Mouse (Mus musculus): ENCODE measurements around the gene Ccdc9b. TPM values are rescaled to one million over a fixed set of nuclear protein-coding genes. Genes with fewer than 3 reads are reported as not detected.

Ccdc9b gene
- polyA plus RNA-seq, 1 experiment = 5.5 TPM

DNA sequence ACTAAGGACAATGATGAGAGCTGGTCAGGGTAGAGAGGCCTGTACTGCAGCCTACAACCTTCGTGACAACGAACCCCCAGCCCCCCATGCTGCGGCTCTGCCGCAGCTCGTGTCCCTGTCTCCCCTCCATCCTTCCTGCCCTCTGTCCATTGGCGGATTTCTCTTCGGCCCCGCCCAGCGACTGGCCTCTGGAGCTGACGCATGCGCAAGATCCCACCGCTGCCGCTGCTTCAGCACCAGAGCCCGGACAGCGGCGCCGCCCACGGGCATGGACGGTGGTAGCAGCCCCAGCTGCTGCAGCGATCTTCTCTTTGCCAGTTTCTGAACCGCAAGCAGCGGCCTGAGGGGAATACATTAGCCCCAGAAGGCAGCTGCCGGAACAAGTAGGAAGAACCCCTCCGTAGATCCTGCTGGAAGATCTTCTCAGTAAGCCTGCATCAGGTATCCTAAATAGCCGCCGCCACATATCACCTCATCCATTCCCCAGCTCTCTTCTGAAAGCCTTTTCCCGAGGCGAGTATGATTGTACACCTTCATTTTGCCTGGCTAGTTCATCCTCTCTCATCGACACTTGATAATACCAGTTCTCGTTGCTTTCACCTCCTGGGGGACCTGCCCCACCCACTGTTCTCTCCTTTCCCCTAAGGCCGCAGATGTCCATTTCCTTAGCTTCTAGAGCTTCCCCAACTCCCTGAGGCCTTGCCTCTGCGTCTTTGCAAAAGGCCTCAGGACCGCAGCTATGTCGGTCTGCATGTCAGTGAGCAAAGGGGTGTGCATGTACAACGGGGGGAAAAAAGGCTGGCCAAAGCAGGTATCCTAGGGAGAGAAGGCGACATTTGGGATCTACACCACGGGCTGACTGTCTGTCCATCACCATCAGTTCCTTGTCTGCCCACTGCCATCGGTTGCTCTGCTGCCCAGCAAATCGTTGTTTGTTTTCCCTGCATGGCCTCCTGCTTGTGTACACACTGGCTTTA lies 17.3 kb upstream of the Ccdc9b start, which contains the start of gene Disp2:
Gene Disp2, plus strand, starts transcription at position 216 of the 977 bp plus-strand sequence.
- no peak for DNase-seq (ENCODE audit: low read depth, low spot score)
- 12% methylated on average over 39 of the region's 39 CpGs for WGBS

DNA sequence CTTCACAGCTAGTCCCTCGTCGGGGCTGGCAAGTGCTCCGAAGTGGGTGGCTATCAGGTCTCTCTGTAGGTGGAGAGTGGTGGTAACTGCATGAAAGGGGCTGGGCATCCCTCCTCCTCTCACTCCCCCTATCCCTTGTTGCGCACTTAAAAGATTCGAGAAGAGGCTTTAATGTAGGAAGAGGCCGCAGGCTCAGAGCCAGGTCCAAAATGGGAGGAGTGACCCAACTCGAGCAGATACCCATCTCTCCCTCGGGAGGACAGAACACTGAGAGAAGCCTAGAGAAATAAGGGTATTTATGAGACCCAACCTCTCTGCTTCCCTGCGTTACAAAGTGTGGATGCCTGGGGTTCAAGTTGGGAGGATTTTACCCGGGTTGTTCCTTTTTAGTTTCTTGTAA lies 16.6 kb upstream of the Ccdc9b start:
- DNase-seq (ENCODE audit: low read depth, low spot score) = no peak
- WGBS = 9% methylated on average over 10 of the region's 10 CpGs

DNA sequence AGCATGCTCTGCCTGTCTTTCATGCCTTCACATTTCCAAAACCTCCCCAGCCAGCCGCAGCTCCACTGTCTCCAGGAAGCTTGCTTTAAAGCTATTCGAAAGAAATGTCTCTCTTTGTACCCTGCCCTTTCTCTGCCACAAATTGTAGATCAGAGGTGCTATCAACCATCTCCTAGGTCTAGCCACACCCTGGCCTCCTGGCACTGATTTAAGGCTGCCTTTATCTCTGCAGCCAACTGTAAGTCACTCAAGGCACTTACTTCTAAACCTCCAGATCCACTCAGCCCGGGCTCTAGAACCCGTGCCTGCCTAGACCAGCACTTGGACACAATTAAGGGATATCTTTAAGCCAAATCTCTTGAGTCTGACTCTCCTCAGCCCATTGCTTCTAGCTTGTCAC lies 16.0 kb upstream of the Ccdc9b start:
- whole genome bisulfite sequencing = 38% methylated on average over 4 of the region's 4 CpGs
- DNase-seq (ENCODE audit: low read depth, low spot score) = no peak

DNA sequence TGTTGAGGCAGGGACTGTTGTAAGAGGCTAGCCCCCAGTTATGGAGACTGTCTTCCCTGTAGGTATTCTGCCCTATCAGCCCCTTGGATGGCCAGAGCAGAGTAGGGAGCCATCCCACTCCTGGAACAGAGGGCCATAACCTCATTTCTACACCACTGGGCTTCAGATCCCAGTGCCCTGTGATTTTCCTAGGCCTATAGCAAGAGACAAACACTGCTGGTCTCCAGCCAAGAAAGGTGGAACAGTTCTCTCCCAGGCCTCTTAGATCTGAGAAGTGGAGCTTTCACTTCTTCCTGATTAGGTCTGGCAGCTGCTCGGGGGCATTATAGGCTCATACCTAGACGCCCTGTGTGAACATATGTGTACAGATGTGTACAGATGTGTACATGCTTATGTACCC lies 13.8 kb upstream of the Ccdc9b start:
- DNase-seq (ENCODE audit: low read depth, low spot score) = no peak
- 16% methylated on average over 2 of the region's 2 CpGs for WGBS

DNA sequence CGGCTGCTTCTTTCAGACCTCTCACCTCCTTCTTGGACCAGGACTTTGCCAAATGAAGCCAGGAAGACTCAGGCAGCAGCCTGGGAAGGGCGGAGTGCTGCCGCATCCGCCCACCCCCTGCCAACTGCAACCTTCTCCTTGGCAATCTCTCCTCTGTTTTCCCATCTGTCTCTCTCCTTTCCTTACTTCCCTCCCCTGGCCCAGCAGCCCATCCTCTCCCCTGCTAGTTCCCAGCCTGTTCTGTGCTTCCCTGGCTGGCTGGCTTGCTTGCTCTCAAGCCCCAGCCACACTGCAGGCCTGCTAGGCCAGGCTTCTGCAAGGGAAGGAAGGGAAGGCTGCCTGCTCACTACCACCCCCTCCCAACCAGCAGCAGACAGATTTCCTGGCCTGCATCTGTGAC lies 13.4 kb upstream of the Ccdc9b start:
- 32% methylated on average over 4 of the region's 4 CpGs for WGBS
- DNase-seq (ENCODE audit: low read depth, low spot score) = no peak

DNA sequence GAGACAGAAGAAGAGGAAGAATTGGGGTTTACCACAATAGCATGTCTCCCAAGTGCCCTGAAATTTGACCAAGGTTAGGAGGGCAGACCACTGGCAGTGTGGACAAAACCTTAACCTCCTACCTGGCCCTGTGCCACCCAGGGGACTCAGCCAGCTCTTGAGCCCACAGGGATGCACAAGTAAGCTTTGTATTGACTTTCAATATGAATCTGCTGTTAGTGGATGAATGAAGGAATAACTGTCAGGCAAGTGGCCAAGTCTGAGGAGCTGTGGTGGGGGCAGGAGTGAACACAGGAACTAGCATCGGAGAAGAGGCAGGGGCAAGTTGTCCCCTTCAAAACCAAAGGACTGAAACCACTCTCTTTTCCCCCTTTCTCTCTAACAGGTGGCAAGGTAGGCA lies 12.9 kb upstream of the Ccdc9b start:
- DNase-seq (ENCODE audit: low read depth, low spot score) = no peak

DNA sequence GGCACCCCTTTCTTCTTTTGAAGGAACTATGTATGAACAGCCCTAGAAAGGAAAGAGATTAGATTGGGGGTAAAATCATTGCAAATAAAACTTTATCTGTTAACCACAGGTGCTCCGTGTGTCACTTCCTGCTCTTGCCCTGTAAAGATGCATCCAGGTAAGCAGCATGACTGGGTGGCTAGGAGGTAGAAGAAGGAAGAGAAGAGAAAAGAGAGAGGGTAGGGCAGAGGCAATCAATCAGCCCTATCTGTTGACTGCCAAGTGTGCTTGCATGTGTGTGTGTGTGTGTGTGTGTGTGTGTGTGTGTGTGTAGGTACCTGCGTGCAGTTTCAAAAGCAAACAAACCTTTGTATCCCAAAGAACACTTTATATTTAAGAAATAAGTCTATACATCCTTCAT lies 12.1 kb upstream of the Ccdc9b start:
- DNase-seq (ENCODE audit: low read depth, low spot score) = no peak
- 23% methylated on average over 2 of the region's 2 CpGs for WGBS

More for the DNA sequence above, 12.9 kb upstream of the Ccdc9b start:
- WGBS = 6% methylated on average over 1 of the region's 1 CpGs

DNA sequence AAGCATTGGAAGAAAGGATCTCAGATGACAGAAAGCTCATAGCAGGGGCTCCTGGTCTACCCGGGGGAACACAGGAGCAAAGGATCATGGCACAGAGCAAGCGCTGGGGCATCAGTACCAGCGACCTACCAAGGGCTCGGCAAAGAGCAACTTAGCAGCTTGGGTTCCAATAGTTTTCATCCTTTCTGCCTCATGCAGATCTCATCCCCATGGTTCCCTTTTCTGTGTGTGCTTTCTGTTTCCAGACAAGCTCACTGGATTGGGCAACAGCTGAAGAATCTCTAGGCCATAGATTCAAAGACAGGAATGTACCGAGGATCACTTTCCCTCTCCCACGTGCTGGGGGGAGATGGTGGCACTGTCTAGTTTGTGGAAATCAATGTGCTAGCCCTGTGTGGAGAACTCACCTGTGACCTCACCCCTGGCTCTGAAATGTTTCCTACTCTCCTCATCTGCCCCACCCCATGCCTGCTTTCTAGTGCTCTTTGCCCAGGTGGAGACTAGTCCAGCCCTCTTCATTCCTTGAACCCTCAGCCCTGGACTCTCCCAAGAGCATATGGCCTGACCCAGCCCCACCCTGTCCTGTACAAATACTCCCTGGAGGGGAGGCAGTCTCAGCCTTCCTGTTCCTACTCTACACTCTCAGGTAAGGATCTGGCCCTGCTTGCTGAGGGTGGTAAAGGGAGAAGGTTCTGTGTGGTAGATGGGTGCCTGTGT lies 9.9 kb upstream of the Ccdc9b start, which contains the start of gene Phgr1:
Gene Phgr1, plus strand, starts transcription at position 612 of the 717 bp plus-strand sequence.
- WGBS = 50% methylated on average over 6 of the region's 6 CpGs
- peak; percentile 95 for DNase-seq (ENCODE audit: low read depth, low spot score)

DNA sequence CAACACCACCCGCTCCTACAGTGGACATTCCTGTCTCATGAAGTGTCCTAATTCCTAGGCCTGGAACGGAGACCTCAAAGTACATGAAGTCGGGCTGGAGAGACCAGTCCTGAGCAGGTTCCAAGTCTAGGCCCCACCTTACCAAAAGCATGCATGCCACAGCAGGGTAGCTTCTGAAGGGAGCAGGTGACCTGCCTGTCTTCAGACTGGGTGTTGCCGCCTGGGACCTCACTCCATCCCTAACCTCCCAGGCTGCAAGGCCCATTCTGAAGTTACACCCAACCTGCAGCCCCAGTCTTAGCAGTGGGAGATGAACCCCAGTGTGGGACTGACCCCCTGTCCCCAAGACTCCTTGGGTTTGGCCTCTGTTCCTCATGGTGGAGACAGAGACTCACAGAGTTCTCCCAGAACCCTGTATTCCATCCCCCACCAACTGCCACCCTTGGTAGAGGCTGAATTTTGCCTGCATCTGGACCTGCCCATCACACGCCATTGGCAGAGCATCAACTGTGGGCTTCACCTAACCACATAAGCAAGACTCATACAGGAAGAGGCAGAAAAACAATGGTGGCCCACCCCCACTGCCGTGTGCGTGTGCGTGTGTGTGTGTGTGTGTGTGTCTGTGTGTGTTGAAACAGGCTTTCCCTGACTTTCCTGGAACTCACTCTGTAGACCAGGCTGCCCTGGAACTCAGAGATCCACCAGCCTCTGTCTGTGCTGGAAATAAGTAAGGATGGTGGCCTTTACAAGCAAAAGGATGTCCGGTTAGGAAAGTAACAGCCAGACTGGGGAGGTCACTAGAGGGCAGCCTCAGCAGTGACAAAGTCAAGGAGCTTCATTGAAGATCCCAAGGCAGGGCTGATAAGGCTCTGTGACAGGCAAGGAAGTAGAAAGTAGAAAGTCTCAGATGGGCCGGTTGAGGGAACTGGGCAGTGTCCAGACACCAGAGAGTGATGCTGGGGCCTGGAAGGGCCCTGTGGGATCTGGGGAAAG lies 3.9 kb upstream of the Ccdc9b start:
- 65% methylated on average over 10 of the region's 10 CpGs for WGBS
- no peak for DNase-seq (ENCODE audit: low read depth, low spot score)

DNA sequence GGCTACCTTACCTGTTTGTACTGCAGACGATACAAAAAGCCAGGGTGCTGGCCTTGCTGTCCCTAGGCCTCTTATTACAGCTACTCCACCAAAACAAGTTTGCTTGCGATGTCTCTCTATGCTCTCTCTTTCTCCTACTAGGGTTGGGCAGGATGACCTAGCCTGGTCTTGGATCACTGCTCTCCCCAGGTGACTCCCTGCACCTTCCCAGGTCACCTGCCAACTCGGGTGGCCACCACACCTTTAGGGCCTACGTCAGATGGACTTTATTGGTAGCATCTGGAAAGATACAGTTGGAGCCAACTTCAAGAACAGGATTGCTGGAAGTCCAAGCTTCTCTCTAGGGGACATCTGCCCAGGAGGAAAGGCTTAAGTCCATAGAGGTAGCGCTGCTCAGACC lies 2.4 kb upstream of the Ccdc9b start:
- 45% methylated on average over 5 of the region's 5 CpGs for WGBS
- no peak for DNase-seq (ENCODE audit: low read depth, low spot score)

DNA sequence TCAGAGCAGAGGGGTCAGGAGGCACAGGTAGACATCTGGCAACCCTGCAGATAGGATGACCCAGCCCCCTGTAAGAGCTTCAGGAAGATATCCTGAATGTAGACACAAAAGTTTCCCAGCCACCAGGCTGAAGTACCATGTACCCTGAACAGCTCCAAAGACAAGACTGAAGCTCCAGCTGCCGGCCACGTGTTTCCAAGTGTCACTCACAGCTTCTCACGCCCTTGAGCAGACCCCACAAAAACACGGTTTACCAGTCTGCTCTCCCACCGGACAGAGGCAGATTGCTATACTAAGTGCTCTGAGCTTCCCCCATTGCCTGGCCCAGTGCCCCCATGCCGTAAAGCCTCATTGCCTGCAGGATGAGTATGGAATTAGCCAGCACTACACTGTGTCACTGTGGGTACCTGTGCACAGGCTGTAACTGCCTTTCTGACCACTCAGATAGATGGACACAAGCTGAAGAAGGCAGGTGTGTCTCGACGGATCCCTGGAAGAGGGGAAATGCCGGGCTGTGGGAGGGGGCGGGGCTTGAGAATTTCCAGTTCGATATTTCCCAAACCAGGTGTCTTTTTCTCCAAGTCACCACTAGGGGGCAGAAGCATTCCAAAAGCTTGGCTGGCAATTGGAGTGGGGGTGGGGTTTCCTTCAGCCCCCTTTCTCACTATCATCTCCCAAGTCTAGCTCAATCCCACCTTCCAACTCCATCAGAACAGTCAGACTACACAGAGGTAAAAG lies 1.8 kb upstream of the Ccdc9b start:
- DNase-seq (ENCODE audit: low read depth, low spot score) = no peak
- WGBS = 32% methylated on average over 11 of the region's 11 CpGs

DNA sequence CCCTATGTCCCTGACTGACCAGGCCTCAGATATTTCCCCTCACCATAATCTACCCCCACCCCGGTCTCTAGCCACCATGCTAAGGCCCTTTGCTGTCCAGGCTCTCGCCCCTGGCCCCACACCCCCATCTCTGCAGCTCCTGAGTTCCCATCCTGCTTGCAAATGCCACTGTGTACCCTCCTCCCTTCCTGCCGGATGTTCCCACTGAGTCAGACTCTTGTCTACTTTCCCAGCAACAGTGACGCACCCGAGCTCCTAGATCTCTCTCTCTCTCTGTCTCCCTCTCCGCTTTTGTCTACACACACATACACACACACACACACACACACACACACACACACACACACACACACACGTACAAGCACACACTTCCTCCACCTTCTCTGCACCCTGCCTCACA lies 1.0 kb upstream of the Ccdc9b start:
- WGBS = 66% methylated on average over 7 of the region's 7 CpGs

DNA sequence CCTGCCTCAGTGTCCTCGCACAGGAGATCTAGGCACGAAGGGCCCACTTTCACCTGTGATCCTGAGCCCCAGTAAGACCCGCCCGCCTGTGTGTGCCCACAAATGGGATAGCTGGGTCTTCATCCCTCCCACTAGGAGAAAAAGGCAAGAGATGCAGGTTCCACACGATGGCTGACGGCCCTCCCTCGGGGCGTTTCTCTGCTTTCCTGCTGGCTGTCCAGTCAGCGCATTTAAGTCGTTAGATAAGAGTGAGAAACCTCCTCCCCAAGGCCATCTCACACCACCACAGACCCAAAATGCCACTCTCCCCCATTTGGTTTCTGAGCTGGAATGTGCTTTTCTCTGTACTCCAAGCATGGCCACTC lies 305 bp upstream of the Ccdc9b start:
- WGBS = 10% methylated on average over 10 of the region's 10 CpGs
- DNase-seq (ENCODE audit: low read depth, low spot score) = no peak

More for the DNA sequence above, 1.0 kb upstream of the Ccdc9b start:
- DNase-seq (ENCODE audit: low read depth, low spot score) = no peak

DNA sequence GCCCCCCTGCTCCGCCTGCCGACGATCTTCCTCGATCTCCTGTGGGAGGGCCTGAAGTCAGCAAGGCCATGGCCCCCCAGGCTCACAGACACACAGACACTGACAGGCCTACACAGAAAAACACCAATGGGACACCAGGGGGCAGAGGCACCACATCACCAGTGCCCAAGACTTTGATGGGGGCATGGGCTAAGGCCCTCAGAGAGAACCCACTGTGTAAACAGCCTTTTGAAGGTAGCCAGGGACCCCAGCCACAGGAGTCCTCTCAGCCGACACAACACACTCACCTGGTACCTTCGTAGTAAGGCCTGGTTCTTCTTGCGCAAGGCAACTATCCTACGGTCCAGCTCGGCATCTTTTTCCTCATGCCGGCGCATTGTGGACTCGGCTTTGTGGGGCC lies 1.1 kb downstream of the Ccdc9b start:
- WGBS = 86% methylated on average over 12 of the region's 12 CpGs

DNA sequence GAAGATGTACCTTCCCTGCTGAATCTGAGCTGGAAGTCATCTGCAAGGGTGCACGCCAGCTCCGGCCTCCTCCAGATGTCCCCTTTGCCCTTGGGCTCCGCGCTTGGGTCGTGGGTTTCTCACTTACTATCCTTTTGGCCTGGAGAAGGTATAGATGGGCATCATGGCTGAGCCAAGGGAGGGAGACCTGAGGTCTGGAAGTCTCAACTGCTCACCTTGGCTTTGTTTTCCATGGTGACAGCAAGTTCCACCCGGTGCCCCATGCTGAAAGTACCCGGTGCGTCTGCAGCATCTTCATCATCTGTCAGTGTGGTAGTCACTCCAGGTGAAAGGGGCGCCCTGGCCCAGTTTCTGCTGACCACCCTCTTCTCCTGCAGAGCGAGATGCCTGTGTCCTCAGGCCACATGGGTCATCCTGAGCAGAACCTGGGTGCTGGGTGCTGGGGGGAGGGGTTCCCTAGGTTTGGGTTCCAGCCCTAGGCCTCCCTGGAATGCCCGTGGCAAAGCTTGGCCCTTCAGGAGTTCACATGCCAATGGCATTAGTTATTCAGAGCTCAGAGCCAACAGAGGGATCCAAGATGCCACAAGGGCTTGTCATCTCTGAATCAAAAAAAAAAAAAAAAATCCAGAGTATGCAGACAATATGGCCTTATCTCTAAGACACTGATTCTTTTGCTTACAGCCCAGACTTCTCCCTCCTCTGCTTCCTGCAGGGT lies 2.0 kb downstream of the Ccdc9b start:
- WGBS = 82% methylated on average over 11 of the region's 11 CpGs
- no peak for DNase-seq (ENCODE audit: low read depth, low spot score)

More for the DNA sequence above, 1.1 kb downstream of the Ccdc9b start:
- no peak for DNase-seq (ENCODE audit: low read depth, low spot score)

DNA sequence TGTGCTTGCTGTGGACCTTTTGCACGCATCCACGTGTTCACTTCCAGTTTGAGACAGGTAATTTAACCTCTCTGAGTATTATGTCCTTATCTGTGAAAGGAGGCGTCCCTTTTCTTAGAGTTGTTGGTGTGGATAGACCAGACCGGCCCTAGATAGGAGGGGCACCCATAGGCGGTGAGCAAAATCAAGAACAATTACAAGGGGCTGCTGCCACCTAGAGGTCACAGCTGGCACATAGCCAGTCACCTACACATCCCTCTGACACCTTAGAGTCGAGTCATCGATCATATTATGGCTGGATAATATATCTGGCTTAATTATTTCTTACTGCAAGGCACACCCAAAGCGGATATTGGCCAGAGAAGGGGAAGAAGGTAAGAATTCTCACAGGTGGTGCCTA lies 2.6 kb downstream of the Ccdc9b start:
- WGBS = 10% methylated on average over 8 of the region's 8 CpGs
- DNase-seq (ENCODE audit: low read depth, low spot score) = no peak

DNA sequence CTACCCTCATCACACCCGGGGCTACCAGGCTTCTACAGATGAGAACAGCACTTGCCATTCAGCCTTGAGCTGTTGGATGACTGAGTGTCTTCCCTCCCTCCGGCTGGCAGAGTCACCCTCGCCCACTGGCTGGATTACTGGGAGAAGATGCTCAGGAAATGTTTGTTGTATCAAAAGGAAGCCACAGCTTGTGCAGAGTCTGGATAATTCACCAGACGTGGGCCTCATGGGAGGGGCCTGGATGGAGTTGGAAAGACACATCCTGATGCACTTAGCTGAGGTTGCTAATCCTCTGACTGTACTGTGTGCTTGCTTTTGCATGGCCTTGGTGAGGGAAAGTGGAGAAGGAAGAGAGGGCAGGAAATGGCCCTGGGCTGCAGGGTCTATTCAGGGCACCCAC lies 6.4 kb downstream of the Ccdc9b start:
- DNase-seq (ENCODE audit: low read depth, low spot score) = no peak
- WGBS = 74% methylated on average over 4 of the region's 4 CpGs

DNA sequence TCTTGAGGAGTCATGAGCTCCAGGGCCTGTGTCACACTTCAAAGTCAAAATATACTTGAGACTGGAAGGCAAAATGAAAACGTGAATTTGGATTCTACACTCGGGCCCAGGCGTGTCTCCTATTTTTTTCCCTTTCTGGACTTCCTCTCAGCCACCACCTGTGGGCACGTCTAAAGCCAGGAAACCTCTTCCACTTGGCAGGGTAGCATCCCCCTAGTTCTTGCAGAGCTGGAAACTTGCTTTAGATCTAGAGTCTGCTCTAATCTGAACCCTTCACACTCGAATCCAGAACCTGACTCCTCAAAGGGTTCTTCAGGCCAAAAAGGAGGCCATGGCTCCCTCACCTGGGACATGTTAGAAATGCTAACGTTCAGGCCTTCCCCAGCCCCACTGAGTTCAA lies 7.1 kb downstream of the Ccdc9b start:
- DNase-seq (ENCODE audit: low read depth, low spot score) = no peak
- 78% methylated on average over 6 of the region's 6 CpGs for WGBS

All from large intestine, adult 2 months (tissue).